Mouse (Mus musculus) layer of hippocampus, adult 9-10 months (tissue): Measurements from ENCODE around the gene Fam151a.
"Not testable (repeated sequence)": the region's sequence is repeated elsewhere in the genome, so short reads cannot be mapped to it uniquely, and the experiment has no call there.

ENCODE experiments used
- DNase-seq: peaks from one replicate; pipeline ENCODE4 v3.0.0; 2022; ENCODE audit warnings: low spot score

The Fam151a gene

GRCm38 (mm10) chr4:106733636-106734035 lies at the start of gene Fam151a:
TSS of gene Fam151a (plus strand) at chr4:106733889.
- no peak for DNase-seq

- no peak for DNase-seq
Measured at GRCm38 (mm10) chr4:106688636-106689296, 44.9 kb upstream of the Fam151a start.

GRCm38 (mm10) chr4:106693841-106694430 lies 39.8 kb upstream of the Fam151a start:
- DNase-seq = no peak

- DNase-seq = no peak
Measured at GRCm38 (mm10) chr4:106699989-106700388, 33.7 kb upstream of the Fam151a start.

- no peak for DNase-seq
Measured at GRCm38 (mm10) chr4:106700798-106701197, 32.9 kb upstream of the Fam151a start.

GRCm38 (mm10) chr4:106703956-106704355 lies 29.7 kb upstream of the Fam151a start:
- DNase-seq = no peak

- peak; percentile 41 for DNase-seq
Measured at GRCm38 (mm10) chr4:106704416-106704815, 29.3 kb upstream of the Fam151a start.

- no peak for DNase-seq
Measured at GRCm38 (mm10) chr4:106705096-106705665, 28.5 kb upstream of the Fam151a start.

- DNase-seq = no peak
Measured at GRCm38 (mm10) chr4:106707957-106708356, 25.7 kb upstream of the Fam151a start.

- peak; percentile 72 for DNase-seq
Measured at GRCm38 (mm10) chr4:106708408-106708807, 25.3 kb upstream of the Fam151a start.

- DNase-seq = no peak
Measured at GRCm38 (mm10) chr4:106713622-106714021, 20.1 kb upstream of the Fam151a start.

- DNase-seq = no peak
Measured at GRCm38 (mm10) chr4:106720631-106721030, 13.1 kb upstream of the Fam151a start.

GRCm38 (mm10) chr4:106730814-106731213 lies 2.9 kb upstream of the Fam151a start, which contains the start of gene Mroh7:
TSS of gene Mroh7 (minus strand) at chr4:106730925.
- no peak for DNase-seq

- not testable (repeated sequence) for DNase-seq
Measured at GRCm38 (mm10) chr4:106736884-106737283, 3.2 kb downstream of the Fam151a start.

GRCm38 (mm10) chr4:106737904-106738303 lies 4.2 kb downstream of the Fam151a start:
- DNase-seq = no peak

GRCm38 (mm10) chr4:106745862-106746261 lies 12.2 kb downstream of the Fam151a start:
- DNase-seq = no peak

GRCm38 (mm10) chr4:106747001-106747580 lies 13.4 kb downstream of the Fam151a start:
- no peak for DNase-seq

- peak; percentile 44 for DNase-seq
Measured at GRCm38 (mm10) chr4:106749699-106750098, 16.0 kb downstream of the Fam151a start.

- no peak for DNase-seq
Measured at GRCm38 (mm10) chr4:106751726-106752125, 18.0 kb downstream of the Fam151a start.

- DNase-seq = no peak
Measured at GRCm38 (mm10) chr4:106764166-106764565, 30.5 kb downstream of the Fam151a start.

- no peak for DNase-seq
Measured at GRCm38 (mm10) chr4:106769306-106769705, 35.6 kb downstream of the Fam151a start.

GRCm38 (mm10) chr4:106772558-106772957 lies 38.9 kb downstream of the Fam151a start:
- no peak for DNase-seq

- DNase-seq = not testable (repeated sequence)
Measured at GRCm38 (mm10) chr4:106775767-106776166, 42.1 kb downstream of the Fam151a start.
